Mouse (Mus musculus): Measurements from ENCODE around the gene Pcsk1n.

GRCm38 (mm10) chrX:7971292-7971691 is 51.7 kb downstream of the Pcsk1n start:
- TF ChIP-seq POLR2AphosphoS2 (IDR thresholded peaks at IDR 0.05; ENCODE audit: low read length), result no peak
- peak; percentile 76; the same call in 1 of the 2 replicates for TF ChIP-seq TBP (IDR thresholded peaks at IDR 0.05; ENCODE audit: low read depth, low read length)
- TF ChIP-seq POLR2A (IDR thresholded peaks at IDR 0.05; ENCODE audit: control insufficient read depth in 1 of 2, insufficient read depth in 1 of 2, low read depth in 1 of 2, low read length in 2 of 2, poor library complexity in 1 of 2), result peak in 1 of 2 experiments; percentile 57; a peak in 1 of 4 replicates

Measured in MEL (cell line).